Mouse (Mus musculus): Measurements from ENCODE around the gene Atxn2.

GRCm38 (mm10) chr5:121700496-121700895 is 10.6 kb upstream of the Atxn2 start:
- no peak for TF ChIP-seq CTCF (IDR thresholded peaks at IDR 0.05; ENCODE audit: low read depth)
- TF ChIP-seq EP300 (IDR thresholded peaks at IDR 0.05; ENCODE audit: low read depth), result no peak

All from liver, postnatal 0 days (tissue).